Mouse (Mus musculus): ENCODE measurements at regions not wholly inside any gene's neighbourhood (a gene's known extent, or its start where the extent isn't known, plus 50 kb on each side); places are given as distances from the start of the nearest gene placed in this dataset.
A peak's percentile ranks its signal among the peaks of the same experiment; 100 is the strongest.

DNA sequence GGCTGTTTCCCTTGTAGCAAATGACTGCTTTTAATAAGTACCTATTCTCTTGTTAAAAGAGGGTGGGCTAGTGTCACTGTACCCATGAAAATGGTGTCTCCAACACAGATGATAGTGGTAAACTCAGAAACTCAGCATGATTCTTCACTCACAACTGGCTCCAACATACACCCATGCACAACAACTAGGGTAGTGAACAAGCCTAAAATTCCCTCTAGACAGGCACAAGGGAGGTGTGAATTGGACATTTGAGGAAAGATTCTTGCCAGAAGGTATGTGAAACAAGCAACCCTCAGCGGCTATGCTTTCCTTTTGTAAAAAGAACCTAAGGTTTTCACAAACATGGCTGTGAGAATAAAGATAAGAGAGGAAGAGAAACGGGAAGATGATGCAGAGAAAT, 579.0 kb upstream of the Fam92a start:
- in situ Hi-C loops (cut with MboI; ENCODE audit: low pct_ligation_motif_present, low pct_unique_long_range_greater_than_20kb, low sequenced_read_pairs) (loop anchor here (25.0 kb wide), 1 partner anchor 189 kb away; no protein-coding TSS in a partner anchor), dilution Hi-C loops (cut with MboI; ENCODE audit: extremely low pct_ligation_motif_present, extremely low pct_unique_long_range_greater_than_20kb, low sequenced_read_pairs) (no loop called here)
- H3K4me2 ChIP-seq (ENCODE audit: insufficient read depth, low read depth, poor library complexity, severe bottlenecking), result no peak overlapping the region
- DNase-seq (ENCODE audit: extremely low read depth), result no peak
- H3K36me3 ChIP-seq (replicated peaks in 1 of 2; ENCODE audit: control insufficient read depth in 1 of 2, insufficient read depth in 1 of 2, low read length in 1 of 2), result no peaks in the 10 kb centered on the region
- no peaks in the 10 kb centered on the region for H3K9me3 ChIP-seq (replicated peaks; ENCODE audit: low read length)
- no peak overlapping the region for H3K9ac ChIP-seq (ENCODE audit: insufficient read depth, low read depth)
- H3K27me3 ChIP-seq (replicated peaks), result no peaks in the 10 kb centered on the region
- no peak overlapping the region for H3K27ac ChIP-seq (ENCODE audit: insufficient read depth, low read depth)
- H3K4me1 ChIP-seq (ENCODE audit: control insufficient read depth in 1 of 2, insufficient read depth in 2 of 2), result peaks cover 0 to 6% of the 10 kb centered on the region in 2 experiments; a peak in 2 of 4 replicates
- H3K79me2 ChIP-seq (replicated peaks; ENCODE audit: control insufficient read depth, extremely low read depth, insufficient read depth, poor library complexity, severe bottlenecking), result no peaks in the 10 kb centered on the region
- TF ChIP-seq ZKSCAN1 (IDR thresholded peaks at IDR 0.05; ENCODE audit: borderline replicate concordance, low read depth, low read length) (no peak), PAX5 (IDR thresholded peaks at IDR 0.05; ENCODE audit: low read length) (no peak), IRF4 (IDR thresholded peaks at IDR 0.05; ENCODE audit: low read depth, low read length) (no peak), SIN3A (IDR thresholded peaks at IDR 0.05; ENCODE audit: low read length) (no peak), KAT2A (IDR thresholded peaks at IDR 0.05; ENCODE audit: insufficient replicate concordance, low read length) (no peak)
- H3K4me3 ChIP-seq (replicated peaks in 1 of 3; ENCODE audit: low read depth in 2 of 3, low read length in 2 of 3, poor library complexity in 1 of 3), result no peak overlapping the region

DNA sequence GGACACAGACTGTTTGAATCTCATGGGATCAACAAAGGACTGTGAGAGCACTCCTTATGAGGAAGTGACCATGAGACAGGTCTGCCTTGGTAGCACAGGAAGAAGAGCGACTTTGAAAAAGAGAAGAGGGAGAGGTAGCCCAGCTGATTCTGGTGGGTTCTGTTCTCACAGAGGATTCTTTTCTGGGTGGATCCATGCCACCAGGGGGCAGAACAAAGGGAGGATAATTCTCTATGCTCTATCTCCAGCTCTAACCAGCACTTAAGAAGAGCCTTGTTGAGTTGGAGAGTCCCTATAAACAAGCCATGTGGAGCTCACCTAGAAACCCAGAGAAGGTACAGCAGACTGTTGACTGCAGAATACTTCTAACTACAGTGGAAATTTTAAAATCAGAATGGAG, 578.1 kb upstream of the Fam92a start:
- DNase-seq (ENCODE audit: extremely low read depth), result peak; percentile 5
- Histone ChIP-seq H3K9ac (ENCODE audit: insufficient read depth, low read depth) (no peak overlapping the region), H3K36me3 (replicated peaks in 1 of 2; ENCODE audit: control insufficient read depth in 1 of 2, insufficient read depth in 1 of 2, low read length in 1 of 2) (no peaks in the 10 kb centered on the region), H3K4me2 (ENCODE audit: insufficient read depth, low read depth, poor library complexity, severe bottlenecking) (no peak overlapping the region), H3K4me1 (ENCODE audit: control insufficient read depth in 1 of 2, insufficient read depth in 2 of 2) (peaks cover 0 to 6% of the 10 kb centered on the region in 2 experiments; a peak in 2 of 4 replicates), H3K27ac (ENCODE audit: insufficient read depth, low read depth) (no peak overlapping the region), H3K27me3 (replicated peaks) (no peaks in the 10 kb centered on the region), H3K4me3 (replicated peaks in 1 of 3; ENCODE audit: low read depth in 2 of 3, low read length in 2 of 3, poor library complexity in 1 of 3) (no peak overlapping the region), H3K9me3 (replicated peaks; ENCODE audit: low read length) (no peaks in the 10 kb centered on the region), H3K79me2 (replicated peaks; ENCODE audit: control insufficient read depth, extremely low read depth, insufficient read depth, poor library complexity, severe bottlenecking) (no peaks in the 10 kb centered on the region)
- dilution Hi-C loops (cut with MboI; ENCODE audit: extremely low pct_ligation_motif_present, extremely low pct_unique_long_range_greater_than_20kb, low sequenced_read_pairs), result no loop called here
- TF ChIP-seq CTCF (conservative IDR thresholded peaks at IDR 0.05 in 1 of 2, IDR thresholded peaks at IDR 0.05 in 1 of 2; ENCODE audit: low read depth in 2 of 2, low read length in 2 of 2) (peak in 1 of 2 experiments; percentile 64; a peak in 2 of 4 replicates), MYC (IDR thresholded peaks at IDR 0.05; ENCODE audit: low read depth, low read length) (no peak), RAD21 (IDR thresholded peaks at IDR 0.05; ENCODE audit: low read depth, low read length) (peak; percentile 32), EP300 (IDR thresholded peaks at IDR 0.05; ENCODE audit: low read length) (no peak), SMC3 (IDR thresholded peaks at IDR 0.05; ENCODE audit: low read depth, low read length) (peak; percentile 71)
- in situ Hi-C loops (cut with MboI; ENCODE audit: low pct_ligation_motif_present, low pct_unique_long_range_greater_than_20kb, low sequenced_read_pairs), result loop anchor here (25.0 kb wide), 1 partner anchor 188 kb away; no protein-coding TSS in a partner anchor

DNA sequence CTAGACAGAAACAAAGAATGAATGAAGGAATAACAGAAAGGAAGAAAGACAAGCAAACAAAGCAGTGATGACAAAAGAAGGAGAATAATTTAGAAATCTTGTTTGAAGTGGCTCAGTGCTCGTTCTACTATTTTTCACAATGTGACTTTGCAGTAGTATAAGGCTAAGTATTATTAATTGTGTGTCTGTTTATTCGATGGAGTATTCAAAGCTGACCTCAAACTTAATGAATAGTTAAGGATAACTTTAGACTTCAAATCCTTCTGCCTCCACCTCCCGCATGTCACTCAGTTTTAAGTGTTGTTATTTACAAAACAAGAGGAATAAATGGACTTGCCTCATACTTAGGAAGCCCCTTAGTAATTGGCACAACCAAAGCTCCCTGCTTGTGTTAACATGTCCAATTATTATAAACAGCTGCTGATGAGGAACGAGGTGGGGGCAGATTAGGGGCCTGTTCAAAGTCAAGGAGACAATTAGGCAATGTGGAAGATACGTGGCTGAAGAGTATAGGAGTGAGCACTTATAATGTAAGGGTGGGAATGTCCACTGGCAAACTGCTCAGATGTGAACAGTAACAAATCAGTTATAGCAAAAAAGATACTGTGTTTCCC, 572.0 kb upstream of the Fam92a start:
- H3K36me3 ChIP-seq (replicated peaks in 1 of 2; ENCODE audit: control insufficient read depth in 1 of 2, insufficient read depth in 1 of 2, low read length in 1 of 2), result no peaks in the 10 kb centered on the region
- H3K9ac ChIP-seq (ENCODE audit: insufficient read depth, low read depth), result no peak overlapping the region
- no peak for DNase-seq (ENCODE audit: extremely low read depth)
- in situ Hi-C loops (cut with MboI; ENCODE audit: low pct_ligation_motif_present, low pct_unique_long_range_greater_than_20kb, low sequenced_read_pairs), result no loop called here
- no peak overlapping the region for H3K27ac ChIP-seq (ENCODE audit: insufficient read depth, low read depth)
- no peak overlapping the region for H3K4me3 ChIP-seq (replicated peaks in 1 of 3; ENCODE audit: low read depth in 2 of 3, low read length in 2 of 3, poor library complexity in 1 of 3)
- H3K4me2 ChIP-seq (ENCODE audit: insufficient read depth, low read depth, poor library complexity, severe bottlenecking), result no peak overlapping the region
- no peaks in the 10 kb centered on the region for H3K9me3 ChIP-seq (replicated peaks; ENCODE audit: low read length)
- peaks cover 0 to 2% of the 10 kb centered on the region in 2 experiments; a peak in 1 of 4 replicates for H3K4me1 ChIP-seq (ENCODE audit: control insufficient read depth in 1 of 2, insufficient read depth in 2 of 2)
- TF ChIP-seq CHD1 (IDR thresholded peaks at IDR 0.05; ENCODE audit: low read depth, low read length) (no peak), E2F4 (IDR thresholded peaks at IDR 0.05; ENCODE audit: insufficient replicate concordance, low read depth, low read length) (no peak), MEF2A (IDR thresholded peaks at IDR 0.05; ENCODE audit: borderline replicate concordance, low read depth, low read length) (no peak), HCFC1 (IDR thresholded peaks at IDR 0.05; ENCODE audit: low read depth, low read length) (no peak), ZKSCAN1 (IDR thresholded peaks at IDR 0.05; ENCODE audit: borderline replicate concordance, low read depth, low read length) (no peak), IRF4 (IDR thresholded peaks at IDR 0.05; ENCODE audit: low read depth, low read length) (no peak), GABPA (IDR thresholded peaks at IDR 0.05; ENCODE audit: insufficient replicate concordance, low read depth, low read length) (no peak), POLR2AphosphoS2 (IDR thresholded peaks at IDR 0.05; ENCODE audit: low read depth, low read length) (no peak), ELF1 (IDR thresholded peaks at IDR 0.05; ENCODE audit: low read depth, low read length) (no peak), SIN3A (IDR thresholded peaks at IDR 0.05; ENCODE audit: low read length) (no peak), PAX5 (IDR thresholded peaks at IDR 0.05; ENCODE audit: low read length) (no peak), JUND (conservative IDR thresholded peaks at IDR 0.05; ENCODE audit: low read depth, low read length) (no peak), NELFE (IDR thresholded peaks at IDR 0.05; ENCODE audit: low read depth, low read length) (no peak), RCOR1 (conservative IDR thresholded peaks at IDR 0.05; ENCODE audit: low read depth, low read length) (no peak), NRF1 (IDR thresholded peaks at IDR 0.05; ENCODE audit: low read depth, low read length) (no peak), KAT2A (IDR thresholded peaks at IDR 0.05; ENCODE audit: insufficient replicate concordance, low read length) (no peak)
- dilution Hi-C loops (cut with MboI; ENCODE audit: extremely low pct_ligation_motif_present, extremely low pct_unique_long_range_greater_than_20kb, low sequenced_read_pairs), result no loop called here
- H3K27me3 ChIP-seq (replicated peaks), result no peaks in the 10 kb centered on the region
- H3K79me2 ChIP-seq (replicated peaks; ENCODE audit: control insufficient read depth, extremely low read depth, insufficient read depth, poor library complexity, severe bottlenecking), result no peaks in the 10 kb centered on the region
